Mouse (Mus musculus): ENCODE results near the gene Raet1d. TPM values are rescaled to one million over a fixed set of nuclear protein-coding genes. Genes with fewer than 3 reads are reported as not detected.
"Not testable (repeated sequence)": the region's sequence is repeated elsewhere in the genome, so short reads cannot be mapped to it uniquely, and the experiment has no call there.

The Raet1d gene
- not detected for total RNA-seq (2021)
- long read RNA-seq, experiment 1 = 0 reads
- long read RNA-seq, experiment 2 = 0 reads

GRCm38 (mm10) chr10:22360252-22360651 lies at the start of gene Raet1d:
Gene Raet1d (plus strand): TSS chr10:22360552.
- not testable (repeated sequence) for H3K27ac ChIP-seq; H3K4me3 ChIP-seq; DNase-seq (ENCODE audit: low spot score in 2 of 2)

DNA sequence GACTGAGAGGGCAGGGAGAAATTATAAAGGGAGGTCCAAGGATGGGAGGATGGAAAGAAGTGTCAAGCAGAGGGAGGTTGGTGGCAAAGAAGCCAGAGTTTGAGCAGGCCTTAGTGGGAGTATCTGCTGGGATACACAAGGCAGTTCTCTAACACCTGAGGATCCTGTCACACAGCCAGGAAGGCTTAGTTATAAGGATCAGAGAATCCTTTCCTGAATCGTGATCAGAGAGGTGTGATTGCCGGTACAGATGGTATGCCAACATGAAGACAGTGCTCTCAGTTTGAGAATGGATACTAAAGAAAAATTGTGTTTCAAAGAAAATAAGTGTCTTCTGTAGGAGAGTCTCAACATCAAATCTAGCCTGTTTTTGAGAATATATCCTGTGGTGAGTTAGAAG lies 37.5 kb upstream of the Raet1d start:
- no peak for DNase-seq (ENCODE audit: low spot score in 2 of 2)
- Histone ChIP-seq H3K4me3 (no peak overlapping the region), H3K27ac (no peak overlapping the region)
- TF ChIP-seq CTCF (conservative IDR thresholded peaks at IDR 0.05) = no peak

- DNase-seq (ENCODE audit: low spot score in 2 of 2); H3K27ac ChIP-seq; H3K4me3 ChIP-seq: not testable (repeated sequence)
These were observed 14.6 kb upstream of the Raet1d start for GRCm38 (mm10) chr10:22345721-22346120.

DNA sequence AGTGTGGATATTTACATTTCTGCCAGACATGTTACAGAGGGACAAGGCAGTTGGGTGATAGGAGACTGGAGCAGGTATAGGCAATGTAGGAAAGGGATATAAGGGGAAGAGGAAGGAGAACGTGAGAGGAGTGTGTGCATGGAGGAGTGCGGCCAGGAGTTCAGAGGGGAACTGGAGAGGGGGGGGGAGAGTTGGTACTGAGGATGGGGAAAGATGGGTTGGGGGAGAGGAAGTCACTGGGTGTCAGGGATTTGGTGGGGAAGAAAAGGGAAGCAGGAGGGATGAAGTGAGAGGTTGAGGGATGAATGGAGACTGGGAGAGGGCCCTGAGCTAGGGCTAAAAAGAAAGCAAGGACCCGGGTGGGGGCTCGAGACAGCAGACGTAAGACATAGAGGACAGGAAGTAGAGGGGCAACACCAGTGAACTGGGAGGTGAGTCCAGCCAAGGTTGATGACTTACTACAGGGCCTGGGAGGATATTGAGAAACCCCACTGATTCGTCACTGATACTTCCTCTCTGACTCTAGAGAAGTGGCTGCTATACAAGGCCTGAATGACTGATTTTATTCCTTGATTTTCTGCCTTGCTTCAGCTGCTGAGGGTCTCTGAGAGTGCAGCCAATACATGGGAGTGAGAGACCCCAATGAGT lies 6.7 kb upstream of the Raet1d start:
- H3K27ac ChIP-seq; DNase-seq (ENCODE audit: low spot score in 2 of 2): not testable (repeated sequence)

GRCm38 (mm10) chr10:22354196-22354574 lies 6.2 kb upstream of the Raet1d start:
- H3K4me3 ChIP-seq; H3K27ac ChIP-seq; DNase-seq (ENCODE audit: low spot score in 2 of 2): not testable (repeated sequence)

More for the DNA sequence above, 6.7 kb upstream of the Raet1d start:
- H3K4me3 ChIP-seq = not testable (repeated sequence)

GRCm38 (mm10) chr10:22357373-22357772 lies 3.0 kb upstream of the Raet1d start:
- not testable (repeated sequence) for H3K4me3 ChIP-seq; DNase-seq (ENCODE audit: low spot score in 2 of 2); H3K27ac ChIP-seq

GRCm38 (mm10) chr10:22360957-22361356 lies 605 bp downstream of the Raet1d start:
- H3K4me3 ChIP-seq = not testable (repeated sequence)

GRCm38 (mm10) chr10:22361415-22362352 lies 1.3 kb downstream of the Raet1d start:
- DNase-seq (ENCODE audit: low spot score in 2 of 2); H3K4me3 ChIP-seq; H3K27ac ChIP-seq: not testable (repeated sequence)

More at GRCm38 (mm10) chr10:22360957-22361356, 605 bp downstream of the Raet1d start:
- not testable (repeated sequence) for H3K27ac ChIP-seq; DNase-seq (ENCODE audit: low spot score in 2 of 2)

- H3K27ac ChIP-seq; H3K4me3 ChIP-seq; DNase-seq (ENCODE audit: low spot score in 2 of 2): not testable (repeated sequence)
These were observed 2.1 kb downstream of the Raet1d start for GRCm38 (mm10) chr10:22362466-22362865.

DNA sequence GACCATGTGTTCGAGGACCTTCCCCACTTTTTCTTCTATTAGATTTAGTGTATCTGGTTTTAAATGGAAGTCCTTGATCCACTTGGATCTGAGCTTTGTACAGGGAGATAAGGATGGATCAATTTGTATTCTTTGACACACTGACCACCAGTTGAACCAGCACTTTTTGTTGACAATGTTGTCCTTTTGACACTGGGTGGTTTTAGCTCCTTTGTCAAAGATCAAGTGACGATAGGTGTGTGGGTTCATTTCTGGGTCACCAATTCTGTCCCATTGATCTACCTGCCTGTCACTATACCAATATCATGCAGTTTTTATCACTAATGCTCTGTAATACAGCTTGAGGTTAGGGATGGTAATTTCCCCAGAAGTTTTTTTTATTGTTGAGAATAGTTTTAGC lies 4.6 kb downstream of the Raet1d start:
- not testable (repeated sequence) for H3K27ac ChIP-seq; DNase-seq (ENCODE audit: low spot score in 2 of 2); H3K4me3 ChIP-seq

GRCm38 (mm10) chr10:22381226-22381625 lies 20.9 kb downstream of the Raet1d start:
- DNase-seq (ENCODE audit: low spot score in 2 of 2); H3K4me3 ChIP-seq; H3K27ac ChIP-seq: not testable (repeated sequence)

GRCm38 (mm10) chr10:22390146-22390545 lies 29.8 kb downstream of the Raet1d start:
- not testable (repeated sequence) for H3K27ac ChIP-seq; DNase-seq (ENCODE audit: low spot score in 2 of 2); H3K4me3 ChIP-seq

GRCm38 (mm10) chr10:22391616-22392015 lies 31.3 kb downstream of the Raet1d start:
- not testable (repeated sequence) for H3K27ac ChIP-seq; H3K4me3 ChIP-seq; DNase-seq (ENCODE audit: low spot score in 2 of 2)

DNA sequence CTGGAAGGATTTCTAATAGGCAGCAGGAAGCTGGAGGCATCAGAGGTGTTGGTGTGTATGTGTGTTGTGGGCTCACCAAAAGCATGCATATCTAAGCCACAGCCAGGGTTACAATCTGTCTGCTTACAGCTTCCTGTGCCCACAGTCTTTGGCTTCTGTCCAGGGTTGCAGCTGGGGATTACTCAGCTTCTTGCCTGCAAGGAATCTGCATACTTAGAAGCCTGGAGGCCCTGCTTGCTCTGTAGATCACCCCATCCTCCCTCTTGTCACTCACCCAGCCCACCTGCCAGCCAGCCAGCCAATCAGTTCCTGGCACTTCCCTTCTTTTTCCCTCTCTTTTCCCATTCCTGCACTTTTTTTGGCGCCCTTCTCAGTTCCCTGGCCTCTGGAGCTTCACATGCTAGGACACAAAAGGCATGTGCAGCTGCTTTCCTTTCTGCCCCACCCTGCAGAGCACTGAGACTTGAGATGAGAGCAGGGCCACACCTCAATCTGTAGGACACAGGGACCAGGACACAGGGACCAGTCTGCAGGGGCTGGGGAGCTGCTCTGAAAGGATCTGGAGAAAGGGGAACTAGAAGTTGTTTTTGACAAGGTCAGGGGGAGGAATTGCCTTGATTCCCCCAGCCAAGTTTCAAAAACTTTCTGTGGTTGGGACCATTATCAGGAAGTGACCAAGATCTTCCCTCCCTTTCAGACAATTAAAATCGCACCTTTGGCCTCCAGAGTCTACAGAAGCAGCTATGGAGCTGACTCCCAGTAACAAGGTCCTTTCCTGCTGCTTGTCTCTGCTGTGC lies 32.9 kb downstream of the Raet1d start:
- DNase-seq (ENCODE audit: low spot score in 2 of 2); H3K4me3 ChIP-seq; H3K27ac ChIP-seq: not testable (repeated sequence)

DNA sequence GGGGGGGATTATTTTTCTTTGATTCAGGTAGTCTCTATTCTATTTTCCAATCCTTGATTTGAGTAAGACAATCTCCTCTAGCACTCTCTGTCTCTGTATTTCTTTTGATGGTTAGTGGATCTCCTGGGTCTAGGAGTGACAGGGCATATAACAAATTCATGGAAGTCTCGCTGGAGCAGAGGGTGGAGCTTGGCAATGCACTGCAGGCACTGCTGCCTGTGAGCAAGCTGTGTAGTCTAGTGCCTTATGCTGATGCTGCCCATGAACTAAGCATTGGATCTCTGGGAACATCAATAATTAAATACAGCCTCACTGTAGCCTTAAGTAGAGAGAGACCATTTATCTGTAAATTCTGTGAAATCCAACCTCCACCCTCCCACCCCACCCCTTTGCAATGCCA lies 36.3 kb downstream of the Raet1d start:
- not testable (repeated sequence) for H3K27ac ChIP-seq; DNase-seq (ENCODE audit: low spot score in 2 of 2); H3K4me3 ChIP-seq

Measured in layer of hippocampus, adult 2 months (tissue).